Mouse (Mus musculus) CH12.LX (cell line): Measurements from ENCODE around the gene Stab1.

Experiments
- CTCF ChIP-seq, 2 experiments: IDR thresholded peaks in 1 of 2; conservative IDR thresholded peaks in 1 of 2; 2 replicates each; pipeline ENCODE4 v1.5.1; 2011 to 2012; ENCODE audit warnings: low read depth in 2 of 2, low read length in 2 of 2, improper control_type of control experiment in 1 of 2, inconsistent platforms in 1 of 2, mild to moderate bottlenecking in 1 of 2, moderate library complexity in 1 of 2
- KAT2A ChIP-seq: IDR thresholded peaks from 2 replicates; pipeline ENCODE4 v1.6.1; 2012; ENCODE audit warnings: low read length, improper control_type of control experiment, inconsistent platforms; ENCODE audit not compliant: insufficient replicate concordance
- POLR2A ChIP-seq: IDR thresholded peaks from 2 replicates; pipeline ENCODE4 v1.6.1; 2011; ENCODE audit warnings: low read depth, mild to moderate bottlenecking, improper control_type of control experiment, low read length
- USF2 ChIP-seq: conservative IDR thresholded peaks from 2 replicates; pipeline ENCODE4 v1.6.1; 2011; ENCODE audit warnings: low read depth, low read length, improper control_type of control experiment
- ZC3H11A ChIP-seq: IDR thresholded peaks from 2 replicates; pipeline ENCODE4 v1.6.1; 2012; ENCODE audit warnings: low read depth, mild to moderate bottlenecking, inconsistent platforms, low read length, improper control_type of control experiment

DNA sequence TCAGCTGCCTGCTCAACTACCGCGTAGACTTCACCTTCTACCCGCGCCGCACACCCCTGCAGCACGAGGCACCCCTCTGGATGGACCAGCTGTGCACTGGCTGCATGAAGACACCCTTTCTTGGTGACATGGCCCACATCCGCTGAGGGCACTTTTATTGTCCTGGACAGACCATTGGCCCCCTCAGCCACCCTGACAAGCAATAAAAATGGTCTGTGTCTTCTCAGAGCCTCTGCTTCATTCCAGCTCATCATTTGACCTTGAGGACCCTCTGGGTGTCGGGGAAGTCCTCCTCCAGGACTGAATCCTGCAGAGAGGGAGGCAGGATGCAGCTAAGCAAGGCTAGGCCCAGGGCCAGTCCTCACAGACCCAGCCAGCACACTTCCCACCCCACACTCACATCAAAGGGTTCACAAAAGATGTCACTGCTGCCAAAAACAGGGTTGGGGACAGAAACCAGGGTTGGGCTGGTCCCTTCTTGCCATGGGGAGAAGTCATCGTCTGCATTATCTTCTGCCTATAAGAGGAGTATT is 29.5 kb downstream of the Stab1 start:
- TF ChIP-seq USF2: no peak
- TF ChIP-seq POLR2A: no peak
- no peak for TF ChIP-seq CTCF (conservative IDR thresholded peaks at IDR 0.05 in 1 of 2, IDR thresholded peaks at IDR 0.05 in 1 of 2; ENCODE audit: low read depth in 2 of 2, low read length in 2 of 2)
- TF ChIP-seq KAT2A: no peak
- TF ChIP-seq ZC3H11A: no peak
